In the genomic region with DNA sequence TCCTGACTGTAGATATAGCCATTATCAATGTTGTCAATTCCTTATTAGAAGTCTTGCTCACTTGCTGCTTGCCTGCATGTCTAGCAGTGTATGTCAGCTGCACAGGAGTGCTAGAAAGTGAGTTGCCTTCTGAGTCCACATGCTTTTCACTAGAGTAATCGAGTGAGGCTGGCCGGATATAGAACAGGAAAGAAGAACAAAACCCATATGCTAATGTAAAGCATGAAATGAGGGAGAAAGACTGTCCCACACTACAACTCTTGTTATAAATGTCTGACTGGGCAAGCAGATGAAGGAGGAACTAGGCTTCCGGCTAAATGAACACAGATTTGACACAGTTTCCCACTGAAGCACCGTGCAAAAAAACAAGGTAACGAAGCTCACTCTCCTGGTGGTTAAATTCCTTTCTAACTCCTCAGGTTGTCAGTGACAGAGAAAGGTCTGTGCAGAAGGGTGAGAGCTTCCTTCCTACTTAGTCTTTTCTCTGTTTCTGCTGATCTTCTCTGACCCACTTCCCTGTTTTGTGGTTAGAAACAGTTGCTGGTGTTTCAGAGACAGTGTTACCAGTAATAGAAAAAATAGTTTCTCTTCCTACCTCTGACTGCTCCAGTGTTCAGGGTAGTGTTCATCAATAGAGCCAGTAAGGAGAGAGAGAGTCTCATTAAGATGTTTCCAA, we compare ENCODE assay signal across 12 mouse cellular contexts.
DNase-seq lines count a peak whose midpoint lies in the region; ATAC-seq and TF ChIP-seq lines count a peak whose summit lies in the region.
"Had no signal": no experiment of that assay in that cellular context is flagged by ENCODE, and none has a peak within 500 bp of the region (broad histone marks: within the 10 kb centered on the region; RNA-seq: fewer than 3 reads in every experiment).

No protein-coding gene starts in this region.

- H3K79me2 ChIP-seq in liver, adult 2 months (ENCODE audit: control insufficient read depth, insufficient read depth, low read length): no peaks in the 10 kb centered on the region

- DNase-seq in embryonic facial prominence, embryonic 10.5 days (ENCODE audit: low spot score): no peak
- DNase-seq in liver, adult 2 months (ENCODE audit: extremely low read depth, low read depth, low spot score): peak; percentile 8
- DNase-seq in liver: no peak
- DNase-seq in splenic B cell, adult 2 months (ENCODE audit: low read depth, low spot score): peak; percentile 81
- no peak for DNase-seq in ovary, adult 18-20 months (ENCODE audit: low spot score)

- TF ChIP-seq POLR2A in liver, adult 2 months (IDR thresholded peaks at IDR 0.05; ENCODE audit: extremely low read depth, insufficient read depth, low read length): no peak

- TF ChIP-seq CTCF in liver, adult 2 months (IDR thresholded peaks at IDR 0.05; ENCODE audit: low read depth, low read length): no peak

- 26% methylated on average over 5 of the region's 5 CpGs for WGBS in embryonic facial prominence, embryonic 13.5 days
- 64% methylated on average over 5 of the region's 5 CpGs for WGBS in embryonic facial prominence, embryonic 10.5 days
- 80% methylated on average over 5 of the region's 5 CpGs for WGBS in liver, adult 2 months
- WGBS in liver, embryonic 15.5 days (ENCODE audit: insufficient replicate concordance): 14% methylated on average over 5 of the region's 5 CpGs
- 64% methylated on average over 5 of the region's 5 CpGs for WGBS in hindbrain, embryonic 12.5 days

- H3K4me3 ChIP-seq in embryonic facial prominence, embryonic 13.5 days: no peak overlapping the region
- no peak overlapping the region for H3K4me3 ChIP-seq in embryonic facial prominence, embryonic 10.5 days
- no peak overlapping the region for H3K4me3 ChIP-seq in liver, adult 2 months (ENCODE audit: insufficient read depth, low read depth, low read length)
- H3K4me3 ChIP-seq in liver, embryonic 15.5 days (replicated peaks): no peak overlapping the region
- no peak overlapping the region for H3K4me3 ChIP-seq in hindbrain, embryonic 12.5 days
- H3K4me3 ChIP-seq: heart, embryonic 15.5 days; limb, embryonic 10.5 days had no signal

- H3K27ac ChIP-seq in embryonic facial prominence, embryonic 13.5 days: peak overlapping the region; percentile 28; the same call in 1 of the 2 replicates
- H3K27ac ChIP-seq in embryonic facial prominence, embryonic 10.5 days (replicated peaks): no peak overlapping the region
- H3K27ac ChIP-seq in liver, adult 2 months (replicated peaks; ENCODE audit: insufficient read depth, low read depth, low read length): no peak overlapping the region
- H3K27ac ChIP-seq in liver, embryonic 15.5 days (replicated peaks): 0 out of 2 replicates have a peak overlapping the region, but pooled peaks have one; percentile 53
- no peak overlapping the region for H3K27ac ChIP-seq in hindbrain, embryonic 12.5 days
- H3K27ac ChIP-seq: heart, embryonic 15.5 days; limb, embryonic 10.5 days had no signal

- no peaks in the 10 kb centered on the region for H3K9me3 ChIP-seq in embryonic facial prominence, embryonic 13.5 days
- H3K9me3 ChIP-seq in embryonic facial prominence, embryonic 10.5 days: no peaks in the 10 kb centered on the region
- H3K9me3 ChIP-seq in liver, embryonic 15.5 days (replicated peaks): no peaks in the 10 kb centered on the region
- no peaks in the 10 kb centered on the region for H3K9me3 ChIP-seq in hindbrain, embryonic 12.5 days (replicated peaks)
- H3K9me3 ChIP-seq: heart, embryonic 15.5 days; limb, embryonic 10.5 days had no signal

- no peak overlapping the region for H3K9ac ChIP-seq in embryonic facial prominence, embryonic 13.5 days
- no peak overlapping the region for H3K9ac ChIP-seq in liver, adult 2 months (ENCODE audit: low read depth, low read length)
- no peak overlapping the region for H3K9ac ChIP-seq in liver, embryonic 15.5 days
- H3K9ac ChIP-seq in hindbrain, embryonic 12.5 days: no peak overlapping the region
- H3K9ac ChIP-seq: heart, embryonic 15.5 days had no signal

- H3K4me2 ChIP-seq in embryonic facial prominence, embryonic 13.5 days: no peak overlapping the region
- no peak overlapping the region for H3K4me2 ChIP-seq in liver, embryonic 15.5 days
- H3K4me2 ChIP-seq in hindbrain, embryonic 12.5 days (replicated peaks): no peak overlapping the region
- H3K4me2 ChIP-seq: heart, embryonic 15.5 days; midbrain, embryonic 11.5 days had no signal

- ATAC-seq in embryonic facial prominence, embryonic 13.5 days (ENCODE audit: insufficient number of reproducible peaks, insufficient read depth, low FRiP score, low TSS enrichment, low read depth): no peak
- peak; percentile 52 for ATAC-seq in liver, embryonic 15.5 days (ENCODE audit: insufficient read depth)
- ATAC-seq in hindbrain, embryonic 12.5 days (ENCODE audit: low FRiP score): no peak
- ATAC-seq: forebrain, embryonic 16.5 days had no signal

- no peaks in the 10 kb centered on the region for H3K36me3 ChIP-seq in embryonic facial prominence, embryonic 13.5 days
- no peaks in the 10 kb centered on the region for H3K36me3 ChIP-seq in embryonic facial prominence, embryonic 10.5 days (replicated peaks)
- H3K36me3 ChIP-seq in liver, adult 2 months (ENCODE audit: control insufficient read depth, insufficient read depth, low read length): no peaks in the 10 kb centered on the region
- H3K36me3 ChIP-seq in liver, embryonic 15.5 days (replicated peaks): no peaks in the 10 kb centered on the region
- no peaks in the 10 kb centered on the region; the same call in 1 of the 2 replicates for H3K36me3 ChIP-seq in splenic B cell, adult 2 months (ENCODE audit: control insufficient read depth, insufficient read depth, low read length, poor library complexity, severe bottlenecking)
- H3K36me3 ChIP-seq in hindbrain, embryonic 12.5 days: no peaks in the 10 kb centered on the region
- H3K36me3 ChIP-seq: heart, embryonic 15.5 days; limb, embryonic 10.5 days had no signal

- H3K27me3 ChIP-seq in embryonic facial prominence, embryonic 13.5 days: no peaks in the 10 kb centered on the region
- H3K27me3 ChIP-seq in embryonic facial prominence, embryonic 10.5 days (replicated peaks; ENCODE audit: low read depth, poor library complexity, severe bottlenecking): no peaks in the 10 kb centered on the region
- no peaks in the 10 kb centered on the region for H3K27me3 ChIP-seq in liver, adult 2 months (ENCODE audit: control insufficient read depth, insufficient read depth, low read length)
- H3K27me3 ChIP-seq in liver, embryonic 15.5 days: no peaks in the 10 kb centered on the region
- no peaks in the 10 kb centered on the region for H3K27me3 ChIP-seq in splenic B cell, adult 2 months (ENCODE audit: control insufficient read depth, insufficient read depth, low read length, poor library complexity, severe bottlenecking)
- H3K27me3 ChIP-seq in hindbrain, embryonic 12.5 days: no peaks in the 10 kb centered on the region
- H3K27me3 ChIP-seq: heart, embryonic 15.5 days had no signal

- peaks cover 6% of the 10 kb centered on the region; the same call in 1 of the 2 replicates for H3K4me1 ChIP-seq in embryonic facial prominence, embryonic 13.5 days
- H3K4me1 ChIP-seq in embryonic facial prominence, embryonic 10.5 days: no peaks in the 10 kb centered on the region
- H3K4me1 ChIP-seq in liver, adult 2 months (ENCODE audit: control insufficient read depth, insufficient read depth, low read length): peaks cover 6% of the 10 kb centered on the region
- no peaks in the 10 kb centered on the region for H3K4me1 ChIP-seq in liver, embryonic 15.5 days (replicated peaks)
- no peaks in the 10 kb centered on the region for H3K4me1 ChIP-seq in hindbrain, embryonic 12.5 days
- H3K4me1 ChIP-seq: heart, embryonic 15.5 days; limb, embryonic 10.5 days had no signal

Comparison
In these comparisons a context has a peak if more than half of its experiments do, and no peak if none do; other contexts are left out.
1. H3K27ac ChIP-seq: peak in embryonic facial prominence, embryonic 13.5 days (single experiment) and liver, embryonic 15.5 days (single experiment); none in embryonic facial prominence, embryonic 10.5 days (single experiment), liver, adult 2 months (single experiment) and hindbrain, embryonic 12.5 days (single experiment).
2. DNase-seq: peak in liver, adult 2 months (single experiment) and splenic B cell, adult 2 months (single experiment); none in embryonic facial prominence, embryonic 10.5 days (single experiment), liver (single experiment) and ovary, adult 18-20 months (single experiment).